Mouse (Mus musculus) v-Abl transformed pro-B cells (cell line): ENCODE results near the gene Fes.

Source experiments
- in situ Hi-C, 2 experiments: fragments of 400-800 bp; cut with MboI; formaldehyde crosslinking; loops; one replicate each; pipeline ENCODE4 v1.15.1; 2025; ENCODE audit not compliant: unreplicated experiment in 2 of 2

Fes gene

DNA sequence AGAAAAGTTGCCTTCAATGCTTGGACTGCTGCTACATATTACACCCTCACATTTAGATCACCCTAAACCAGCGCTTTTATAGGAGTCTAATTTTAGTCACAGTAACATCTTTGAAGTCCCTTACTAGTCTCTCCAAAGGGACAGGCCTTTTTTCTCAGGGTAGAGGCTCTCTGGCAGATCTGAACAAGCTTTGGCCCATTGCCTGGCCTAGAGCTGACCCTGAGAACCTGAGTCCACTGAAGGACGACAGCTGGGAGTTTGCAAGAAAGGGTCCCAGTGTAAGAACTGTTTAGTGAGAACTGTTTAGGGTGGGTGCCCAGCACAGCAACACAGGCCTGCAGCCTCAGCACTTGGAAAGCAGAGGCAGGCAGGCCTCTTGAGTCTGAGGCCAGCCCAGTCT, 22.0 kb downstream of the Fes start:
- in situ Hi-C loops = no loop called here

DNA sequence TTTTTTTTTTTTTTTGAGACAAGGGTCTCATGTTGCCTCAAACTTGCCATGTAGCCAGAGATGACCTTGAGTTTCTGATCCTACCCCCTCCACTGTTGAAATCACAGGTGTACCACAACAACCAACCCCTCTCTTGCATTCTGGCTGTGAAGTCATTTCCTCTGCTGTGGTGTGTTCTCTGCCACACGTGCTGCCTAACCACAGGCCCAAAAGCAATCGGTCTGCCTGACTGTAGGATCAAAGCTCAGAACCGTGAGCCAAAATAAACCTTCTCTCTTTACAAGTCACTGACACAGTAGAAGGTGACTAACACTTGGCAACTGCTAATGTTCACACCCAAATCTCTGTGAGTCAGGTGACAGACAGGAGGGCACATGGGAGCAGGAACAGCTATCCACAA, 27.3 kb downstream of the Fes start:
- in situ Hi-C loops = no loop called here

DNA sequence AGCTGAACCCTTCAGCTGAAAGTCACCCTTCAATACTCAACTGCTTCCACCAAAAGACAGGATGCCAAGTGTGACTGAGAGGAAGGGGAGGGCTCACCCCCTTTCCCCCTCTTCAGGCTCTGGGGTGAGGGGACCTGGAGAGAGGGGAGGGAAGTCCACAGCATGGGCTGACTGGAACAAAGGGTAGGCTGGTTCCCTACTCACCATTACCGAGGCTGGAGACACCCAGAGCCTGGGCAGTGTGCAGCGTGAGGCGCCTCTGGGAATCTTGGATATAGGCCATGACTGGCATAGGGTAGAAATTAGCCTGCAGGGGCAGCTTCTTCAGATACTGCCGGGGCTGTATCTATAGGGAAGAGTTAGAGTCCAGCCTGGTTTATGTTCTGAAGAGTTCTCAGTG, 29.7 kb downstream of the Fes start:
- in situ Hi-C loops = no loop called here

DNA sequence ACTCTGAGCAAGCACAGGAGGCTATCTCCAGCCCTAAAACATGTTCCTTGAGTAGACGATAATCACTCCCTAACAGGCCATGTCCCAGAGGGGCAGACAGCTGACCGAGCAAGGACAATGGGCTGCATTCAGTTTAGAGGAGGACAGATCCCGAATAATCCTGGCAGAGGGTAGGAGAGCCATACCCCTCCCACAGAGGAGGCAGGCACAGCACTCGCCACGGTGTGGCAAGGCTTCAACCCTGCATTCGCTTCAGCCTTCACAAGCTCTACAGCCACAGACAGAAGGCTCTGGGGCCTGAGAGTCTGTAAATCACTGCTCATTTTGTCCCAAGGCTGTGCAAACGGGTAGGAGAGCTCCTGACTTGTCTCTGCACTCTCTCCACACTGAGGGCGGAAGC, 30.6 kb downstream of the Fes start:
- in situ Hi-C loops = no loop called here

DNA sequence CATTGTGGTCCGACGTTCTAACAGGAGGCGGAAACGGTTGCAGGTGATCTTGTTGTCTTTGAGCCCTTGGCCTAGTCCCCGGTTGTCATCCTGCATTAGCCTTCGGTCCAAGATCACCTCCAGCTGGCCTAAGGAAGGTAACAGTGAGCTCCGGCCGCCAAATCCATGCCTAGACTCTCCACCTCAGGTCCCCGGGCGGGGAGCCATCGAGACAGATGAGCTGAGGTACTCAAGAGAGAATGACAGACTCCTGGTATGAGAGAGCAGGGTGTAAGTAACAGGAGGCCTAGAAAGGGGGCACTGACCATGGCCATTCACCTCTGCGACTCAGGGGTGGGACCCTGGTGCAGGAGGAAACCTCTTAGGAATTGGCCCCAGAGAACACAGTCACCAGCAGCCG, 31.4 kb downstream of the Fes start:
- in situ Hi-C loops = no loop called here

DNA sequence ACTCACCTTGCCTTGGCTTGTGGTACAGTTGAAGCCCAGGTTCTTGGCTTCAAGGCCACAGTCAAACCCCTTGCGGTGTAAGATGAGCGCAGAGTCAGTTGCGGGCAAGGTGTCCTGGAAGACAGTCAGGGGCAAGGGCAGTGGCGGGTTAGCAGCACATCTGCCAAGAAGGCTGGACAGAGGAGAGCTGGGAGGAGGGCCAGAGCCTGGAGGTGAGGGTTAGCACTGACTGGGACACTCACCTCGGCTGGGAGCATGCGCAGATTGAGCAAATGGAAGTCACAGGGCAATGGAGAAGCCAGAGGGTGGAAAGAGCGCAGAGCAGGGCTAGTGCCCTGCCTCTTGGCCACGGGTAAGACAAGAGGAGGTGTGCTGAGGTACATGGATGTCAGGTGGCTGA, 34.8 kb downstream of the Fes start:
- in situ Hi-C loops = no loop called here

DNA sequence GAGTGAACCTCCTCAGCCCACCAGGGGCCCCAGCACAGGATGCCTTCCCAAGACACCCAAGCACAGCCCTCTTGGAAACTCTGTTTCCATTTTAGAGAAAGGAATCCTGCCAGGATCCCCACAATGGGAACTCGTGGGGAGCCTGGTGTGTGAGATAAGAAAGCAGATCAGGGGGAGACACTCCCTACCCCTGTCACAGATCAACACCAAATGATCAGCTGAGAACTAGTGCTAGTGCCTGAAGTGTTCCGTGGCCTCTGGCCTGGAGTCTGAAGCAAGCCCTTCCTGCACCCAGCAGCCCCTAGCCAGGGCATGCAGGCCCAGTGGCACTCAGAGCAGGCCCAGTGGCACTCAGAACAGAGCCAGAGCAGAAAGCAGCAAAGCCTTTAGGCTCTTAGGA, 36.9 kb downstream of the Fes start:
- in situ Hi-C loops = no loop called here

DNA sequence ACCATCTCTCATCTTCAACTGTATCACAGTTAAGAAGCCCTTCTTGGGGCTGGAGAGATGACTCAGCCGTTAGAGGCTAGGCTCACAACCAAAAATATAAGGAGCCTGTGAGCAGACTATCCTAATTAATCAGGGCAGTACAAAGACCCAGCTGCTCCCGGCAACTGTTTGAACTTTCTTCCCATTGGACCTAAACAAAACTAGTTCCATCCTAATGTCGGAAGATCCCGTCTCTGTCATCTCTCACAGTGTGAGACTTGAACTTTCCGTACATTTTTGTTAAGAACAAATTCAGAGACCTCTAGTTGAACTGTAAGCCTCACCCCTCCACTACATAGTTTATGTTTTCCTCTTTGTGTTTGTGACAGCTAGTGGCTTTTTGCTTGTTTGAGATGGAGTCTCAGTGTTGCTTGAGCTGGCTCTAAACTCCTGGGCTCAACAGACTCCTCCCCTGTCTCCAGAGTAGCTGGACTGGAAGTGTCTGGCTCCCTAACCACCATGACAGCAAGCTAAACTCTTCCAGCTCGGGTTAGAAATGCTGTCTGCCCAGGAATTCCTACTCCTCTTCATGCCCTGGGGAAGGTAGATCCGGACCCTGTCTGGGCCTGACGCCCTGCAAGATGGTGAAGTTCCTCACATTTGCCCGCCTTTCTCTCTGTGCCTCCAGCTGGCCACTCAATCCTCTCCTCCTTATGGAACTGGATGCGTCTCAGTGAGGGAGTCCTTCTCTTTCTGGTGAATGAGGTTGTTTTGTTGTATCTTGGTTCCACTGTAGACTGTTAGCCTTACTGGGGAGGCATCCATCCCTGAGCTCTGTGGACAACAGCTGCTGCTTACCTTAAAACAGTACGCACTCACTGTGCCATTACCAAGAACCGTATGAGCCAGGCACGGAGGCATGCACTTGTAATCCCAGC, 39.8 kb downstream of the Fes start:
- in situ Hi-C loops = no loop called here

DNA sequence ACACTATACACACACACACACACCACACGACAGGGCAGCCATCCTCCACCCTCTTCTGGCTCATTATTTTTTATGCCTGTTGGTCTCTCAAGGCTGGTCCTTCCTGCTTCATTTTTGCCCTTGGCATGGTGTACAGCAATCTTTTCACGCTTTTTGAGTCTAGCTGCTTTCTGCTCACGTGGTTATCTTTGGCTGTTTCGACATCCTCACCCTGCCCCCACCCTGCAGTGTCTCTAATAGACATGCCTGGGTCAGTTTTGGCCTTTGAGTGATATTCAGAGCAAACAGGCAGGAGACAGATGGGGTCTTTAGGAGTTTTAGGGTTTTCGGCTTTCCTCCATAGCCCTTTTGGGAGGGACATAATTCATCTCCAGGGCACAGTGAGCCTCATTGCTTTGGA, 40.9 kb downstream of the Fes start:
- in situ Hi-C loops = no loop called here

DNA sequence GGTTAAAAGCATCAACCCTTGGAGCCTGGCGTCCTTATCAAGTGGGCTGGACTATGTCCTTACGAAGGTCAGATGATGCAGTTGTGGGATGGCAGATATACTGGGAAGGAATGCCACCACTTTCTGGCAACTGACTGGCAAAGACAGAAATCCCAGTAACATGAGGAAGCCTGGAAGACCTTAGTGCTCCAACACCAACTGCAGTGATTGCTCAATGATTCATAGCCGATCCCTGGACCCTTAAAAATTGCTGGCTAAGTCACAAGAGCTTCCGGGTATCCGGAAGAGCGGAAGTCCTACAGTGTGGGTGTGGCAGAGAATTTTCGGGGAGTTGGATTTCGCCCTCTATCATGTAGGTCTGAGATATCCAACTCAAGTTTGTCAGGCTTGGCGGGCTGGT, 41.6 kb downstream of the Fes start:
- in situ Hi-C loops = no loop called here

DNA sequence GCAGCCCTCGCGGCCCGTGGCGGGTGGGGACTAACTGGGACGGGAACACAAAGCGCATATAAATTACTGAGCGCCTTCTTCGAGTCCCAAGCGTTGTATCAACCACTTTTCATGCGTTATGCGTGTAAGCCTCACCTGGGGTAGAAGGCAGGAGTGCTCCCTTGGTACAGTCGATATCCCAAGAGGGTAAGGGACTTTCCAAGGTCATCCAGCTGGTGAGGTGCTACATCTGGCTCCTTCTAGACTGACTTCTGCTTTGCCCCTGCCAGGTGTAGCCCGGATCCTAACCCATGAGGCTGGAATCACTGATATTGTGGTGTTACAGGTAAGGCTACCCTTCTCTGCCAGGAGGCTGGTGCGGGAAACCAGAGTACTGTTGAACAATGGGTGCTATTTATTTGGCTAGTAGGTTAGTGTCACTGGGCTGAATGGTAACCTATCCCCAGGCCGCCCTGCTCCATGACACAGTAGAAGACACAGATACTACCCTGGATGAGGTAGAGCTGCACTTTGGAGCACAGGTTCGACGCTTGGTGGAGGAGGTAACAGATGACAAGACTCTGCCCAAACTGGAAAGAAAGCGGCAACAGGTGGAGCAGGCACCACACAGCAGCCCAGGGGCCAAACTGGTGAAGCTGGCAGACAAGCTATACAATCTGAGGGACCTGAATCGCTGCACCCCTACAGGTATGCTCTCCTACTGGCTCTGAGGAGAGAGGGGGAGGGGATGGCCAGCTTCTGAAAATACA, 44.3 kb downstream of the Fes start:
- in situ Hi-C loops = loop anchor here (5.0 kb wide), 1 partner anchor 34 kb away; no protein-coding TSS in a partner anchor

DNA sequence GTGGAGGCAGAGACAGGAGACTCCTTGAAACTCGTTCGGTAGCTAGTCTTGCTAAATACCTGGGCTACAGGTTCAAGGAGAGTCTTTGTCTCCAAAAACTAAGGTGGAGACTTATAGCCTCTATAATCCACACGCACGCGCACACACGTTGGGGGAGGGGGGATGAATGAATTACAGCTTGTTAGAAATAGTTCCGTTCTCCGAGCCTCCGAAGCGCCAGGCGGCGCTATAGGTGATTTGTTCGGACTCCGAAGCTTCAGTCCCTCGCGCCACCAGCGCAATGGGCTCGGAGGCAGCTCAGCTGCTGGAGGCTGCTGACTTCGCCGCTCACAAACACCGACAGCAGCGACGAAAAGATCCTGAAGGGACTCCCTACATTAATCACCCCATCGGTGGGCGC, 44.9 kb downstream of the Fes start, which contains the start of gene Hddc3:
Gene Hddc3 (plus strand): TSS at position 247 of the 400 bp plus-strand sequence.
- in situ Hi-C loops = loop anchor here (5.0 kb wide), 1 partner anchor 34 kb away; no protein-coding TSS in a partner anchor

DNA sequence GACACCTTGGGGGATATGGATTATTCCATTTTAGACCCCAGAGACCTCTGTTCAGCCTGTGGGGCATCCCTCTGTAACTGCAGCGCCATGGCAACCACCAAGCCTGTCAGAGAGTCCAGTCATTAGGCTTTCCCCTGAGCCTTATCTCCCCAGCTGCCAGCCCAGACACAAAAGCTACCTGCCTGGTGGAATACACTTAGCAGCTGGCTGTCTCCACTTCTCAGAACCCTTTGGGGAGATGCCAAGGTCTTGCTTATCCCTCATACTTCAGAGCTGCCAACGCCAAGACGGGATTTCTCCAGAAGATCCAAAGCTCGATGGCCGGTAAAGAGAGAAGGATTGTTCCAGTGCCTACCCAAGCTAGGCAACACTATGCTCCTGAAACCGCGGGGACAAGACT, 46.0 kb downstream of the Fes start:
- in situ Hi-C loops = loop anchor here (5.0 kb wide), 1 partner anchor 36 kb away; no protein-coding TSS in a partner anchor

DNA sequence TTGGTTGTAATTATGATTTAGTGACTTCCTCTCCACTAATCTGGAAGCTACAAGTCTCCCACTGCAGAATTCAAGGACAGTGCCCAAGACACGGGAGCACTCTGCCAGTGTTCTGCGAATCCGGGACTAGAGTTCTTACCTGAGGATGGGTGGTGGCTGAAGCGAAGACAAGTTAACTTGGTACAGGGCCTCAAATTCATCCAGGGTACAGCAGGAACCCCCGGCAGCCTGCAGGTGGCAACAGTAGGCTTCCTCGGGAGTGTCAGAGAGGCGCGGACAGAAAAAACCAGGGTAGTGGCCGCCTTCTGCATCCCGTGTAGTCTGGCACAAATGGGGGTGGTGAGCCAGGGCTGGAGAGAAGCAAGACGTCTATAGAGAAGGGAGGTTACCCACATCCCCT, 47.0 kb downstream of the Fes start, which contains the start of gene Unc45a:
Gene Unc45a (minus strand): TSS at position 213 of the 400 bp plus-strand sequence.
- in situ Hi-C loops = loop anchor here (5.0 kb wide), 1 partner anchor 37 kb away; no protein-coding TSS in a partner anchor

DNA sequence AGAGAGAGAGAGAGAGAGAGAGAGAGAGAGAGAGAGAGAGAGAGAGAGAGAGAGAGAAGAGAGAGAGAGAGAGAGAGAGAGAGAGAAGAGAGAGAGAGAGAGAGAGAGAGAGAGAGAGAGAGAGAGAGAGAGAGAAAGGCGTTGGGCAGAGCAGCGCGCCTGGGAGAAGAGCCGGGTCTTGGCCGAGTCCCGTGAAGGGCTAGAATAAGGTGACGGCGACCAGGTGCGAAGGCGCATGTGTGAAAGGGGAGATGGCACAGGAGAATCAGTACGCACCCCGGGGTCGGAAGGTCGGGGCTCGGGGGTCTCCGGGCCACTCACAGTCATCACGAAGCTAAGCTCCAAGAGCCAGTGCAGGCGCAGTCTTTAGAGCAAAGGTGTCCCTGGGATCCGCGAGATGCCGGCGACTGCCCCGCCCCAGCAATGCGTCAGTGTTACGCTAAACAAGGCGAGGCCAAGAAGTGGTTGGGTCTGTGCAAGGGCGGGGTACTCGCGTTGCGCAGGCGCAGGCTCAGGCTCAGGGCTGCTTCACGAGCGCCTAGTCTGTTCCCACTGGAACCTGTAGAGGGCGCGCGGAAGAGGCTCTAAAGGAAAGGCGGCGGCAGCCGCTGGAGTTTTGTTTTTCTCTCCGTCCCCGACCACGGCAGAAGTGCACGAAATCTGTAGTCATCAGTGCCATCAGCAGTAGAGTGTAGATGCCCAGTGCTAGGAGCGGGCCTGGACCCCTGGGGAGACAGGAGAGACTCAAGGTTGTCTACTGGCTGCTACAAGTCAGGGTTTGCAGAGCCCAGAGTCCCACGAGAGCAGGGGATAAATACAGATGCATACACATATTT, 47.7 kb downstream of the Fes start:
- in situ Hi-C loops = loop anchor here (5.0 kb wide), 1 partner anchor 37 kb away; no protein-coding TSS in a partner anchor

DNA sequence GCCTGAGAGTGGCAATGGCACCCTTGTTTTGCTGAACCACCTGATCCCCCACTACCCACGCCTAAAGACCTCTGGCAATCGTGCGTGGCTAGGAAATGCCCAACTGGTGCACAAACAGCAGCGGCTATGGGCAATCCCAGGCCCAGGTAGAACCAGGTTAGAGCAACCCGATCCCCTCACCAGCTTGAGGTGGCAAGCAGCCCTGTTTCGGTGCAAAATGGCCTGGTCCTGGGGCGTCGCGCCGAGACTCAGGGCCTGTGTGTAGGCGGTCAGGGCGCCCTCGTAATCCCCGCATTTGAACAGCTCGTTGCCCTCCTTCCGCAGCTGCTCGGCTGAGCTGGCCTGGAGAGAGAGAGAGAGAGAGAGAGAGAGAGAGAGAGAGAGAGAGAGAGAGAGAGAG, 48.4 kb downstream of the Fes start:
- in situ Hi-C loops = no loop called here

DNA sequence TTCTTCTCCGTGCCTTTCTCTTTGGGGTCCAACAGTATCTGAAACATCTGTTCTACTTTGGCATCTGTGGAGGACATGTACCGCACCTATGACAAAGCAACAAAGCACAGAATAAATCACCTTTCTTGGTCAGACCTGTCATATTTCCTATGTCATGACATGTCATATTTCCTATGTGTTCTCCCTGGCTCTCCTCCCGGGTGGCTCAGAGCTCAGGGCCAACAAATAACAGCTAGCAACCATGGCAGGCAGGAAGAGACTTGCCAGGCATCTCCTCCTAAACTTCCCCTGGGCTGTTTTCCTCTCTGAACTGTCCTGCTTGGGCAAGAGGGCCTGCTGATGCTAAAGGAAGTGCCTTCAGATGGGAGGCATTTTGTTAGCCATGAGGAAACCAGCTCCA, 50.8 kb downstream of the Fes start:
- in situ Hi-C loops = no loop called here

DNA sequence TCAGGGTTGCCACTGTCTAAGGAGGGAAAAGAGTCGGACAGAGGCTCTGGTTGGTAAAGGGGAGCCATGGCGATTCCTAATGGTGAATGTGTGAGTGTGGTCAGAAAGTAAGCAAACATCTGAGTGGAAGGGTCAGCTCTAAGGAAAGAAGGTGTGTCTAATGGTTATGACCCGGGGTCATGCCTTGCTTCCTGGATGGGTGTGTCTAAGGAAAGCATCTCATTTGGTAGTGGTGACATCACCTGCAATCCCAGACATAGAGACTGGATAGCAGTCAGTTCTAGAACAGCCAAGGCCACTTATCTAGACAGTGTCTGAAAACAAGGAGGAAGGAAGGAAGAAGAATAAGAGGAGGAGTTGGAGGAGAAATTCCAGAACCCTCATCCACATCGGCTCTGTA, 52.9 kb downstream of the Fes start:
- in situ Hi-C loops = no loop called here

DNA sequence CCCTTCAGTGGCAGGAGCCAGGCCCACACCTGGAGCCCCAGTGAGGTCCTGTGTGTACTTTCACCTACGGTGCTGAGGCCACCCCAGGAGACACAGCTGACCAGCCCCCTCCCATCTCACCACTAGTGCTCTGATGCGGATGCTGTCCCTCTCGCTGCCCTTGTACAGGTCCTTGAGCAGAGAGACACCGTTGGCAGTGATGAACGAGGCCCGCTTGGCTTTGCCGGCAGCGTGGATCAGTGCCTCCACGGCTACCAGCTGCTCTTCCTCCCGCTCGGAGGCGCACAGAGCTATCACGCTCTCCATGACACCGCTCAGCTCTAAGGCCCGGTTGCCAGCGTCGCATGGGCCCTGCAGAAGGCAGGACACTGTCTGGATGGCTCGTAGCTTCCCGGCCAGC, 56.3 kb downstream of the Fes start:
- in situ Hi-C loops = no loop called here

DNA sequence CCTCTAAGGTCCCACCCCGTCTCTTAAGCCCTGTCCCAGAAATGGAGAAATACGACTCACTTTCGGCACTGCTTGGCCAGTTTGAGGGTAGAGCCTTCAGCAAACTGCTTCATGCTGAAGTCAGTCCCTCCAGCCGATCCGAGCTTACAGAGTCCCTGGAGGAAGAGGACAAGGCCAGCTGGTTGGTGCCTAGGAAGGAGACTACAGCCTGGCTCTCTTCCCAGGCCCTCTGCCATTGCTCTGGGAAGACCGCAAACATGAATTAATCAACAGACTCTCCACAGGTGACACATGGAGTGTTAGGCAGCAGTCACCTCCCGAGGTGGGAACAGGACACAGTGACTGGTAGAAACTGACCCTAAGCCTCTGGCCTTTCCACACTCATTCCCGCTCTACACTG, 57.5 kb downstream of the Fes start:
- in situ Hi-C loops = no loop called here
